Mouse (Mus musculus) MEL (cell line): Measurements from ENCODE around the gene Tshz2. TPM values are rescaled to one million over a fixed set of nuclear protein-coding genes. Genes with fewer than 3 reads are reported as not detected.

ENCODE experiments used
- DNase-seq: peaks from one replicate; pipeline ENCODE4 v3.0.0; 2011; ENCODE audit warnings: low read depth, low spot score
- H3K27ac ChIP-seq: 2 replicates; pipeline ENCODE4 v1.5.1; 2012; ENCODE audit warnings: low read depth, mild to moderate bottlenecking, control low read depth, low read length, moderate library complexity; ENCODE audit not compliant: control insufficient read depth
- H3K27me3 ChIP-seq, 2 experiments: fragments of 150-350 bp in 1 of 2; sonication (generic) in 1 of 2; 2 replicates each; pipeline ENCODE4 v1.6.1; 2012; ENCODE audit warnings: low read length in 2 of 2, mild to moderate bottlenecking in 2 of 2, improper control_type of control experiment in 1 of 2, moderate library complexity in 1 of 2; ENCODE audit not compliant: insufficient read depth in 2 of 2, control insufficient read depth in 1 of 2
- H3K36me3 ChIP-seq, 2 experiments: 2 replicates each; pipeline ENCODE4 v1.6.1; 2012 to 2014; ENCODE audit warnings: low read length in 2 of 2, improper control_type of control experiment in 1 of 2, inconsistent platforms in 1 of 2, mild to moderate bottlenecking in 1 of 2; ENCODE audit not compliant: insufficient read depth in 2 of 2, control insufficient read depth in 1 of 2
- H3K4me1 ChIP-seq, 2 experiments: fragments of 150-350 bp in 1 of 2; sonication (generic) in 1 of 2; 2 replicates each; pipeline ENCODE4 v1.6.1; 2012; ENCODE audit warnings: low read length in 2 of 2, improper control_type of control experiment in 1 of 2, mild to moderate bottlenecking in 1 of 2; ENCODE audit not compliant: insufficient read depth in 2 of 2, control insufficient read depth in 1 of 2
- H3K4me3 ChIP-seq, 2 experiments: fragments of 150-350 bp in 1 of 2; sonication (generic) in 1 of 2; 2 replicates each; pipeline ENCODE4 v1.5.1; 2012; ENCODE audit warnings: low read depth in 2 of 2, low read length in 2 of 2, mild to moderate bottlenecking in 2 of 2, moderate library complexity in 2 of 2, control low read depth in 1 of 2, improper control_type of control experiment in 1 of 2; ENCODE audit not compliant: control insufficient read depth in 1 of 2, insufficient read depth in 1 of 2
- H3K79me2 ChIP-seq: 2 replicates; pipeline ENCODE4 v1.6.1; 2012; ENCODE audit warnings: mild to moderate bottlenecking, low read length, moderate library complexity; ENCODE audit not compliant: control insufficient read depth, poor library complexity, insufficient read depth
- H3K9ac ChIP-seq: 2 replicates; pipeline ENCODE4 v1.6.1; 2012; ENCODE audit warnings: low read depth, mild to moderate bottlenecking, control low read depth, low read length, moderate library complexity; ENCODE audit not compliant: control insufficient read depth, poor library complexity, severe bottlenecking
- H3K9me3 ChIP-seq: fragments of 150-350 bp; sonication (generic); replicated peaks from 2 replicates; pipeline ENCODE4 v1.6.1; 2012; ENCODE audit warnings: mild to moderate bottlenecking, low read length, improper control_type of control experiment, moderate library complexity; ENCODE audit not compliant: insufficient read depth
- BHLHE40 ChIP-seq: IDR thresholded peaks from 2 replicates; pipeline ENCODE4 v1.6.1; 2012; ENCODE audit warnings: low read depth, mild to moderate bottlenecking, inconsistent platforms, low read length, improper control_type of control experiment, borderline replicate concordance
- CHD1 ChIP-seq: IDR thresholded peaks from 2 replicates; pipeline ENCODE4 v1.6.1; 2012; ENCODE audit warnings: low read depth, mild to moderate bottlenecking, inconsistent platforms, low read length, improper control_type of control experiment
- CTCF ChIP-seq, 3 experiments: IDR thresholded peaks in 2 of 3; conservative IDR thresholded peaks in 1 of 3; 2 replicates each; pipeline ENCODE4 v1.5.1; 2011 to 2012; ENCODE audit warnings: low read length in 3 of 3, low read depth in 2 of 3, mild to moderate bottlenecking in 2 of 3, improper control_type of control experiment in 1 of 3, inconsistent platforms in 1 of 3, mixed read lengths in 1 of 3, moderate library complexity in 1 of 3; ENCODE audit not compliant: control insufficient read depth in 1 of 3, insufficient read depth in 1 of 3, poor library complexity in 1 of 3, severe bottlenecking in 1 of 3
- E2F4 ChIP-seq: IDR thresholded peaks from 2 replicates; pipeline ENCODE4 v1.6.1; 2011; ENCODE audit warnings: low read depth, low read length, improper control_type of control experiment, borderline replicate concordance
- EP300 ChIP-seq, 2 experiments: IDR thresholded peaks; 2 replicates each; pipeline ENCODE4 v1.6.1; 2011; ENCODE audit warnings: improper control_type of control experiment in 2 of 2, low read length in 2 of 2, low read depth in 1 of 2, mild to moderate bottlenecking in 1 of 2
- GABPA ChIP-seq: IDR thresholded peaks from 2 replicates; pipeline ENCODE4 v1.6.1; 2012; ENCODE audit warnings: low read depth, mild to moderate bottlenecking, inconsistent platforms, low read length, improper control_type of control experiment, moderate library complexity
- HCFC1 ChIP-seq: IDR thresholded peaks from 2 replicates; pipeline ENCODE4 v1.6.1; 2012; ENCODE audit warnings: low read depth, mild to moderate bottlenecking, inconsistent platforms, low read length, improper control_type of control experiment, moderate library complexity
- MAFK ChIP-seq: IDR thresholded peaks from 2 replicates; pipeline ENCODE4 v1.6.1; 2011; ENCODE audit warnings: low read depth, mild to moderate bottlenecking, low read length, improper control_type of control experiment, borderline replicate concordance
- MAX ChIP-seq: IDR thresholded peaks from 2 replicates; pipeline ENCODE4 v1.6.1; 2011; ENCODE audit warnings: low read length, improper control_type of control experiment
- MEF2A ChIP-seq: IDR thresholded peaks from 2 replicates; pipeline ENCODE4 v1.6.1; 2014; ENCODE audit warnings: low read depth, mild to moderate bottlenecking, inconsistent platforms, low read length, improper control_type of control experiment; ENCODE audit not compliant: poor library complexity, insufficient replicate concordance, severe bottlenecking; ENCODE audit errors: extremely low read depth
- MXI1 ChIP-seq: IDR thresholded peaks from 2 replicates; pipeline ENCODE4 v1.6.1; 2011; ENCODE audit warnings: mild to moderate bottlenecking, low read depth, low read length, improper control_type of control experiment
- NRF1 ChIP-seq: IDR thresholded peaks from 2 replicates; pipeline ENCODE4 v1.6.1; 2014; ENCODE audit warnings: low read depth, mild to moderate bottlenecking, inconsistent platforms, low read length, improper control_type of control experiment, moderate library complexity; ENCODE audit not compliant: poor library complexity, insufficient read depth, severe bottlenecking
- POLR2A ChIP-seq, 2 experiments: IDR thresholded peaks; 2 replicates each; pipeline ENCODE4 v1.6.1; 2011 to 2012; ENCODE audit warnings: low read length in 2 of 2, mild to moderate bottlenecking in 2 of 2, control low read depth in 1 of 2, improper control_type of control experiment in 1 of 2, low read depth in 1 of 2, moderate library complexity in 1 of 2; ENCODE audit not compliant: control insufficient read depth in 1 of 2, insufficient read depth in 1 of 2, poor library complexity in 1 of 2
- POLR2AphosphoS2 ChIP-seq: IDR thresholded peaks from 2 replicates; pipeline ENCODE4 v1.6.1; 2011; ENCODE audit warnings: low read length, improper control_type of control experiment
- RCOR1 ChIP-seq: IDR thresholded peaks from 2 replicates; pipeline ENCODE4 v1.6.1; 2012; ENCODE audit warnings: low read depth, mild to moderate bottlenecking, inconsistent platforms, low read length, improper control_type of control experiment
- SMC3 ChIP-seq: IDR thresholded peaks from 2 replicates; pipeline ENCODE4 v1.6.1; 2011; ENCODE audit warnings: low read depth, low read length, improper control_type of control experiment
- USF1 ChIP-seq: IDR thresholded peaks from 2 replicates; pipeline ENCODE4 v1.6.1; 2014; ENCODE audit warnings: low read depth, mild to moderate bottlenecking, inconsistent platforms, low read length, improper control_type of control experiment, moderate library complexity
- USF2 ChIP-seq, 2 experiments: IDR thresholded peaks; 2 replicates each; pipeline ENCODE4 v1.6.1; 2011 to 2012; ENCODE audit warnings: improper control_type of control experiment in 2 of 2, low read length in 2 of 2, borderline replicate concordance in 1 of 2, inconsistent platforms in 1 of 2, low read depth in 1 of 2, mild to moderate bottlenecking in 1 of 2; ENCODE audit not compliant: insufficient read depth in 1 of 2
- ZKSCAN1 ChIP-seq: IDR thresholded peaks from 2 replicates; pipeline ENCODE4 v1.6.1; 2012; ENCODE audit warnings: low read depth, mild to moderate bottlenecking, inconsistent platforms, low read length, improper control_type of control experiment, moderate library complexity
- ZNF384 ChIP-seq: IDR thresholded peaks from 2 replicates; pipeline ENCODE4 v1.6.1; 2012; ENCODE audit warnings: low read depth, mild to moderate bottlenecking, inconsistent platforms, low read length, improper control_type of control experiment
- polyA plus RNA-seq, 2 experiments: library from polyadenylated mRNA; stranded (reverse) in 1 of 2; unstranded in 1 of 2; fragments of >175 nt in 1 of 2; fragments of >200 nt in 1 of 2; gene quantifications; 2 replicates each; pipeline versions ENCODE4 v1.2.1 to v1.2.4; 2012; ENCODE audit warnings: low replicate concordance in 2 of 2, low read depth in 1 of 2; ENCODE audit not compliant: insufficient read length in 2 of 2, insufficient read depth in 1 of 2, missing spikeins in 1 of 2
- total RNA-seq: library from RNA; depleted of rRNA; stranded (reverse); fragments of 300-350 nt; gene quantifications from 2 replicates; pipeline ENCODE4 v1.2.3, GENCODE M21; 2012

Tshz2 gene
- total and polyA plus RNA-seq, 3 experiments, result not detected

- no peak overlapping the region for H3K4me3 ChIP-seq
- no peak for DNase-seq
- H3K9ac ChIP-seq, result no peak overlapping the region
- H3K79me2 ChIP-seq, result no peaks in the 10 kb centered on the region
- no peaks in the 10 kb centered on the region for H3K27me3 ChIP-seq
- H3K9me3 ChIP-seq, result no peaks in the 10 kb centered on the region
- H3K4me1 ChIP-seq, result no peaks in the 10 kb centered on the region
- H3K36me3 ChIP-seq, result no peaks in the 10 kb centered on the region
- TF ChIP-seq BHLHE40 (no peak), MAX (no peak), ZKSCAN1 (no peak), SMC3 (no peak), GABPA (no peak), POLR2AphosphoS2 (no peak), POLR2A (IDR thresholded peaks at IDR 0.05; ENCODE audit: control insufficient read depth in 1 of 2, insufficient read depth in 1 of 2, low read depth in 1 of 2, low read length in 2 of 2, poor library complexity in 1 of 2) (no peak), E2F4 (no peak), NRF1 (no peak), EP300 (IDR thresholded peaks at IDR 0.05; ENCODE audit: low read depth in 1 of 2, low read length in 2 of 2) (no peak), MEF2A (no peak), RCOR1 (no peak), CHD1 (no peak), USF1 (no peak), ZNF384 (no peak)
- TF ChIP-seq, all 39 proteins: peak for 0
- H3K27ac ChIP-seq, result no peak overlapping the region
These were observed 417.8 kb downstream of the Tshz2 start for GRCm38 (mm10) chr2:170050651-170051050.

GRCm38 (mm10) chr2:170051441-170051840 lies 418.6 kb downstream of the Tshz2 start:
- Histone ChIP-seq H3K27me3 (no peaks in the 10 kb centered on the region), H3K9me3 (no peaks in the 10 kb centered on the region), H3K9ac (no peak overlapping the region), H3K79me2 (no peaks in the 10 kb centered on the region), H3K27ac (no peak overlapping the region), H3K4me1 (no peaks in the 10 kb centered on the region), H3K4me3 (no peak overlapping the region), H3K36me3 (no peaks in the 10 kb centered on the region)
- TF ChIP-seq HCFC1 (no peak), ZKSCAN1 (no peak), NRF1 (no peak), MAFK (no peak), MXI1 (no peak), CTCF (IDR thresholded peaks at IDR 0.05 in 2 of 3, conservative IDR thresholded peaks at IDR 0.05 in 1 of 3; ENCODE audit: control insufficient read depth in 1 of 3, insufficient read depth in 1 of 3, low read depth in 2 of 3, low read length in 3 of 3, poor library complexity in 1 of 3, severe bottlenecking in 1 of 3) (no peak), USF2 (IDR thresholded peaks at IDR 0.05; ENCODE audit: borderline replicate concordance in 1 of 2, insufficient read depth in 1 of 2, low read depth in 1 of 2, low read length in 2 of 2) (no peak), EP300 (IDR thresholded peaks at IDR 0.05; ENCODE audit: low read depth in 1 of 2, low read length in 2 of 2) (no peak)
- no peak for DNase-seq
